Mouse (Mus musculus) forebrain, embryonic 16.5 days (tissue): ENCODE measurements around the gene Matn3. TPM values are rescaled to one million over a fixed set of nuclear protein-coding genes. Genes with fewer than 3 reads are reported as not detected.

ENCODE experiments used
- ATAC-seq: fragments of 200-750 bp; cut with Nextera tagmentation; 2 replicates; pipeline ENCODE4 v1.8.0; 2017; ENCODE audit warnings: mild to moderate bottlenecking, moderate library complexity
- H3K27ac ChIP-seq: fragments of 300-500 bp; sonication (generic); 2 replicates; pipeline ENCODE4 v1.5.1; 2014; ENCODE audit warnings: low read length, control low read depth
- H3K27me3 ChIP-seq: fragments of 300-500 bp; sonication (generic); replicated peaks from 2 replicates; pipeline ENCODE4 v1.6.1; 2014; ENCODE audit warnings: low read length; ENCODE audit not compliant: control insufficient read depth, insufficient read depth
- H3K36me3 ChIP-seq: fragments of 300-500 bp; sonication (generic); 2 replicates; pipeline ENCODE4 v1.6.1; 2014; ENCODE audit not compliant: control insufficient read depth, insufficient read depth
- H3K4me1 ChIP-seq: fragments of 300-500 bp; sonication (generic); replicated peaks from 2 replicates; pipeline ENCODE4 v1.6.1; 2014; ENCODE audit warnings: low read length; ENCODE audit not compliant: control insufficient read depth, insufficient read depth
- H3K4me2 ChIP-seq: fragments of 300-500 bp; sonication (generic); 2 replicates; pipeline ENCODE4 v1.6.1; 2014; ENCODE audit warnings: mild to moderate bottlenecking, low read length, control low read depth
- H3K4me3 ChIP-seq: fragments of 300-500 bp; sonication (generic); replicated peaks from 2 replicates; pipeline ENCODE4 v1.5.1; 2014; ENCODE audit warnings: mild to moderate bottlenecking, low read length, control low read depth
- H3K9ac ChIP-seq: fragments of 300-500 bp; sonication (generic); replicated peaks from 2 replicates; pipeline ENCODE4 v1.6.1; 2014; ENCODE audit warnings: low read depth, low read length, control low read depth
- H3K9me3 ChIP-seq: fragments of 300-500 bp; sonication (generic); 2 replicates; pipeline ENCODE4 v1.6.1; 2016; ENCODE audit warnings: low read length; ENCODE audit not compliant: control insufficient read depth
- WGBS: fragments of 180-500 bp; shearing (Covaris S2); extraction: QIAGEN DNeasy Blood & Tissue Kit; methylation state at CpG from one replicate; pipeline ENCODE4 v1.1.7; 2014; 5-methylcytosine and 5-hydroxymethylcytosine counted together
- polyA plus RNA-seq: library from polyadenylated mRNA; unstranded; fragments of >200 nt; fragmentation: Nextera tagmentation; extraction: Ambion mirVana; gene quantifications from 2 replicates; pipeline ENCODE4 v1.2.1, GENCODE M21; 2015

The Matn3 gene
- polyA plus RNA-seq, 1 experiment from 2014 or later = 0.15 TPM

DNA sequence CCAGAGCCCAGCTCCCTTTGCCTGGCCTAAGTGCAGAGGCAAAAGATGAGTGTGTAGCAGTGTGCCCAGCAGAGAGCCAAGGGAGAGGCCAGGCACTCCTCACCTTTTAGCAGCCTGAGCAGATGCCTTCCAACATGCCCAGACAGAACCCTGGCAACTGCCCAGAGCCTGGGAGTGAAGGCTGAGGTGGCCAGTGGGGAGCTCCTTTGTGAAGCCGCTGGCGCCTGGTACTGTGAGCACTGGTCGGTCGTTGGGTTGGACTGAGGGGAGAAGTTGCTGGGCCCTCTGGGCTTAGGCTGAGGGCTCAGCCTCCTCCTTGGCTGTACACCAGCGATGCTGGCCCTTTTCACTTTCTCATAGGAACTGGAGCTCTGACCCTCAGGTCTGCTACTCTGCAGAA lies 31.4 kb upstream of the Matn3 start:
- 0 out of 2 replicates have a peak, but pooled peaks have one; percentile 22 for ATAC-seq
- WGBS = 32% methylated on average over 5 of the region's 5 CpGs

DNA sequence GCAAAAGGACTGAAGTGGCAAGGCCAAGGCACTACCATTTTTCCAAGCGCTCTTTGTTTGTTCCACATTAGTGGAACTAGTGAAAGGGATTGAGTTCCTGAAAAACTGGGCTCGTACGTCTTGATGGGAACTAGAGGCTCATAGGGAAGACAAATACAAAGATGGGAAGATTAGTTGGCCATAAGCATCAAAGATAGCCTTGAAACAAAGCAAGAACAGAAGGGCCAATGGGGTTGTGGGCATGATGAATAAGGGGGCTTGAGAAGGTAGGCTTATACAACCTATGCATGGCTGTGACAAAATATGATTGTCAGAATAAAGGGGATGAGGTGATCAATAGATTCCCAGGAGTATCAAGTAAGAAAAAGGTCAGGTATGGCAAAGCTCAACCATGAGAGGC lies 28.5 kb upstream of the Matn3 start:
- Histone ChIP-seq H3K9me3 (no peaks in the 10 kb centered on the region), H3K4me2 (no peak overlapping the region), H3K27ac (no peak overlapping the region), H3K9ac (no peak overlapping the region), H3K4me1 (peaks cover 27% of the 10 kb centered on the region), H3K27me3 (no peaks in the 10 kb centered on the region), H3K4me3 (no peak overlapping the region), H3K36me3 (no peaks in the 10 kb centered on the region)
- ATAC-seq = no peak
- WGBS = 87% methylated on average over 3 of the region's 3 CpGs

More for the DNA sequence above, 31.4 kb upstream of the Matn3 start:
- Histone ChIP-seq H3K27me3 (no peaks in the 10 kb centered on the region), H3K4me1 (peaks cover 19% of the 10 kb centered on the region), H3K4me3 (no peak overlapping the region), H3K9ac (no peak overlapping the region; the same call in 1 of the 2 replicates), H3K4me2 (no peak overlapping the region), H3K9me3 (no peaks in the 10 kb centered on the region), H3K27ac (no peak overlapping the region; the same call in 1 of the 2 replicates), H3K36me3 (no peaks in the 10 kb centered on the region)

DNA sequence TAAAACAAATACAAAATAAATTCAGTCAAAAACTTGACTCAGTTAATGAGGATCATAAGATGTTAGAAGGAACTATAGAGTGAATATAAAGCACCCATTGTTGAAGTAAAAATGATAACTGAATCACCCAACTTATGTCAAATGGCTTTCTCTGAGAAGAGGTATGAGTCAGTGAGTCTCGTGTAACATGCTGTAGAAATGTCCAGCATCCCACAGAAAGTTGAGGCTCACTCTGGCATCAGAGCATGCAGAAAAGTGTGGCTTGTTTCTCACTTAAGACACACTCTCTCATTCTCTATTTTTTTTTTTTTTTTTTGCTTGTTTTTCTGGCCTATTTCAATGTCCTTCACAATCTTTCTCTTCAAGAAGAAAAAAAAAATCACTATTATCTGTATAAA lies 26.7 kb upstream of the Matn3 start:
- Histone ChIP-seq H3K27me3 (no peaks in the 10 kb centered on the region), H3K4me1 (peaks cover 34% of the 10 kb centered on the region), H3K4me3 (peak overlapping the region; percentile 81), H3K4me2 (peak overlapping the region; percentile 74), H3K9me3 (no peaks in the 10 kb centered on the region), H3K36me3 (no peaks in the 10 kb centered on the region), H3K9ac (peak overlapping the region; percentile 75), H3K27ac (peak overlapping the region; percentile 99)
- ATAC-seq = no peak
- 24% methylated on average over 1 of the region's 1 CpGs for WGBS

DNA sequence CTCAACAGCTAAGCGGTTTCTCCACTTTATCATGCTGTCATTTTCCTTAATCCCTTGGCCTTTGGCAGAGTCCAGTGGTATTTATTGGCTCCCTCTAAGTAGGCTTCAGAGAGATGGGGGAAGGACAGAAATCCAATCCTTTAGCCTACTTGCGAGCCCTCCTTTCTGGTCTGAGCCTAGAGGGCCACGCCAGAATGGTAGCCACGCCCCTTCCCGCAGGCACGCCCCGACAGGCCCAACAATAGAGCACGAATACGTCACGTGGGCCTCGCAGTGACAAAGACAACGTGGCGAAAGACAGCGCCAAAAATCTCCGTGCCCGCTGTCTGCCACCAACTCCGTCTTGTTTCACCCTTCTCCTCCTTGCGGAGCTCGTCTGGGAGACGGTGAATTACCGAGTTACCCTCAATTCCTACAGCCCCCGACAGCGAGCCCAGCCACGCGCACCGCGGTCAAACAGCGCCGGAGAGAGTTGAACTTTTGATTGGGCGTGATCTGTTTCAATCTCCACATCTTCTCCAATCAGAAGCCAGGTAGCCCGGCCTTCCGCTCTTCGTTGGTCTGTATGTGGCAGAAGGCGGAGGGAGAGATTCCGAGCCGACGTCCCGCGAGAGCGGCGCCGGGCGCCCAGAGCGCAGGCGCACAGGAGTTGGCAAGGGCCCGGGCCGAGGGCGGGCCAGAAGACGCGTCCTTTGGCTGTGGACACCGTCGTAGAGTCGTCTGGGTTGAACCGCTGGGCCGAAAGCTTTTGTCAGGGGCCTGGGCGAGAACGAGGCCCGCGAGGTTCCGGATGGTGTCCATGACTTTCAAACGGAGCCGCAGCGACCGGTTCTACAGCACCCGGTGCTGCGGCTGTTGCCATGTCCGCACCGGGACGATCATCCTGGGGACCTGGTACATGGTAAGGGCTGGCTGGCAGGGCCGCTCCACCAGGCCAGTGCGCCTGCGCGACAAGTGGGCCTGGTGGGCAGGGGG lies 26.0 kb upstream of the Matn3 start, which contains the start of gene Laptm4a:
Gene Laptm4a (plus strand): TSS at position 271 of the 975 bp plus-strand sequence.
- ATAC-seq = peak; percentile 98
- under 1% methylated on average over 73 of the region's 73 CpGs for whole genome bisulfite sequencing
- H3K4me3 ChIP-seq = peak within 1 kb of the TSS; percentile 81
- no peaks in the 10 kb centered on the region for H3K27me3 ChIP-seq
- no peaks in the 10 kb centered on the region for H3K36me3 ChIP-seq
- H3K9ac ChIP-seq = peak within 1 kb of the TSS; percentile 84
- H3K4me2 ChIP-seq = peak within 1 kb of the TSS; percentile 81
- peak within 1 kb of the TSS; percentile 99 for H3K27ac ChIP-seq
- peaks cover 28% of the 10 kb centered on the region for H3K4me1 ChIP-seq
- H3K9me3 ChIP-seq = no peaks in the 10 kb centered on the region

DNA sequence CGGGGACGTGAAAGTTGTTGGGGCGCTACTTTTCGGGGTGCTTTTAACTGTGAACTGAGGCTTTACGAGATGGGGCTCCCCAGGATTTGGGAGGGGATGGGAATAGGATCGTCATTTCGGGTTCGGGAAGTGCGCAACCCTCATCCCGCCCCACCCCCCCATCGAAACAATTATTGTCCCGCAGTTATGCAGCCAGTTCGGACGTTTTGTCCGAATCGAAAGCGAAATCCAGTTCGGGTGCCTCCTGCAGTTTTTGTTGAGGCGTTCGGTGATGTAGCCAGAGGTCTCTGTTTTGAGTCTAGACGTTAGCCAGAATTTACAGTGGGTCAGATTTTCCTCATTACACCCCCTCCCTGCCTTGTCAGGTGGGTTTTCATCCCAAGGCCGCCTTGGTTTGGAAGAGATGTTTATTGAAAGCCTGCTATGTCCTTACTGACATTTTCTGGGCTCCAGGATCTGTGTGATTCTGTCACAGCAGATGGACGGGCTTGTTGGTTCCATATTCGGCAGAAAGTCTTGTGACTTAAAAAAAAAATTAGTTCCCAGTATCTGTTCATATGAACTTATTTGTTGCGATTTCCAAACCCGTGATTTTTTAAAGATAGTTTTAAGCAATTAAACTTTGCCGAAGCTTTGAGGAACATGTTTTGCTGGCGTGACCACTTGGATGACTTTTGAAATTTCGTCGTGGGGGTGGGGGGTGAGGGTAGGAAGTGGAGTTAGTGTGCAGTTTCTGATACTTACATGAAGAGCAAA lies 25.2 kb upstream of the Matn3 start:
- H3K9ac ChIP-seq = peak overlapping the region; percentile 84
- peaks cover 28% of the 10 kb centered on the region for H3K4me1 ChIP-seq
- no peaks in the 10 kb centered on the region for H3K9me3 ChIP-seq
- peak overlapping the region; percentile 81 for H3K4me3 ChIP-seq
- H3K36me3 ChIP-seq = no peaks in the 10 kb centered on the region
- peak overlapping the region; percentile 81 for H3K4me2 ChIP-seq
- no peak for ATAC-seq
- H3K27ac ChIP-seq = peak overlapping the region; percentile 99
- H3K27me3 ChIP-seq = no peaks in the 10 kb centered on the region
- 4% methylated on average over 30 of the region's 30 CpGs for WGBS

DNA sequence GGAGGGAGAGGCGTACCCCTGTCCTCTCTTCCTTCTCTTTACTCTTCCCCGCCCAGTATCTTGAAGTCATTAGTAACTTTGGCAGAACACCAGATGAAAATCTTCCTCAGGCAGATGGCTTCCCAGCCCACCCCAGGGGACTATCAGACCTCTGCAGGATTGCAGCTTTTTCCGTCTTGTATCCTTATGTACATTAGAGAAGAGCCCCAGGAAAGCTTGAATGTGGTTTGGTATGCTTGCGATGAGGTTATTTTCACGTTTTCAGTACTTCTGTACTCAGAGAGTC lies 24.7 kb upstream of the Matn3 start:
- peak overlapping the region; percentile 81 for H3K4me3 ChIP-seq
- peak overlapping the region; percentile 58 for H3K27ac ChIP-seq
- no peaks in the 10 kb centered on the region for H3K9me3 ChIP-seq
- peaks cover 28% of the 10 kb centered on the region for H3K4me1 ChIP-seq
- no peaks in the 10 kb centered on the region for H3K36me3 ChIP-seq
- H3K9ac ChIP-seq = peak overlapping the region; percentile 84
- H3K4me2 ChIP-seq = peak overlapping the region; percentile 81
- WGBS = 22% methylated on average over 5 of the region's 5 CpGs
- no peaks in the 10 kb centered on the region for H3K27me3 ChIP-seq
- no peak for ATAC-seq

DNA sequence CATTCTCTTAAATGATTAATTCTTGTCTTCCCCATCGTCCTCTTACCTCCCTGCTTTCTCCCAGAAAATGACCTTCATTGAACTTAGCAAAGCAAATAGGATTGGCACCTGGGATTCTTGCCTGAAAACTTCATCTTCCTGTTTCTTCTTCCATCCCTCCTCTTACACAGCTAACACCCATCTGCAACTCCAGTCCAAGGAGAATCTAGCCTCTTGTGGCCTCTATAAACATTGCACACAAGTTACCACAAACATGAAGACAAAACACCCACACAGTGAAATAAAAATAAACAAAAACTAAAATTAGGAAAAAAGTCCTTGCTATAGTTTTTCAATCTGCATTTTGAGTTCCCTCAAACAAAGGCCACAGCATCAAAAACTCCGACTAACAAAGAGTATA lies 24.1 kb upstream of the Matn3 start:
- Histone ChIP-seq H3K9me3 (no peaks in the 10 kb centered on the region), H3K27me3 (no peaks in the 10 kb centered on the region), H3K9ac (no peak overlapping the region; the same call in 1 of the 2 replicates), H3K4me1 (peaks cover 28% of the 10 kb centered on the region), H3K4me3 (peak overlapping the region; percentile 81), H3K4me2 (peak overlapping the region; percentile 81), H3K27ac (no peak overlapping the region; the same call in none of the 2 replicates), H3K36me3 (no peaks in the 10 kb centered on the region)
- no peak for ATAC-seq
- 31% methylated on average over 2 of the region's 2 CpGs for WGBS

DNA sequence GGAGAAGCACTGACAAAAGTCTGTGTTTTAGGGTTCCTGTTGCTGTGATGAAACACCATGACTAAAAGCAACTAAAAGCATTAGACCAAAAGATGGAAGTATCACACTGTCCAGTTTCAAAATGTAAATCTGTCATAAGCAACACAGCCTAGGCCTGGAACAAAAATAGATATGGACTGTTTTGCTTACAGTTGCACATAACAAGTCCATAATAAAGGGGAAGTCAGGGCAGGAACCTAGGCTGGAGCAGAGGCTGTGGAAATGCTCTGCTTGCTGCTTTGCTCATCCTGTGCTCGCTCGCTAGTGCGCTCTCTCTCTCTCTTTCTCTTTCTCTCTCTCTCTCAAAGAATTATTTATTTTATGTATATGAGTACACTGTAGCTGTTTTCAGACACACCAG lies 20.1 kb upstream of the Matn3 start:
- Histone ChIP-seq H3K4me2 (no peak overlapping the region), H3K36me3 (peaks cover under 1% of the 10 kb centered on the region; the same call in 1 of the 2 replicates), H3K27me3 (no peaks in the 10 kb centered on the region), H3K27ac (no peak overlapping the region), H3K9me3 (no peaks in the 10 kb centered on the region), H3K4me1 (peaks cover 32% of the 10 kb centered on the region), H3K9ac (no peak overlapping the region), H3K4me3 (no peak overlapping the region)
- ATAC-seq = no peak
- 92% methylated on average over 3 of the region's 3 CpGs for WGBS

DNA sequence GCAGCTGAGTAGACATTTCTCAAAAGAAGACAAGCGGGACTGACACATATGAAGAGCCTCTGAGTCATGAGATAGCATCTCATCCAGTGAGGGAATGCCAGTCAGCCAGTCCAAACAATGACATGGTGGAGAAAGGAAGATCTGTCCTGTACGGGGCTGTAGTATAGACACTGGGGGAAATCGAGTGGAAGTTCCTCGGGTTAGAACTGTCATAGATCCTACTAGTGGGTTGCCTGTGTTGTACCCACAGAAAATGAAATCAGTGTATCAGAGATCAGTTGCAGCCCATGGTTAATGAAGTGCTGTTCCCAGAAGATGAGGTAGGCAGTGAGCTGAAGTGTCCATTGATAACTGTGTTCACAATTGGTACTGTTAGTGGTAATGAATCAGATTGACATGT lies 19.0 kb upstream of the Matn3 start:
- no peak overlapping the region for H3K9ac ChIP-seq
- peaks cover 22% of the 10 kb centered on the region for H3K4me1 ChIP-seq
- 77% methylated on average over 4 of the region's 4 CpGs for WGBS
- no peak for ATAC-seq
- no peak overlapping the region for H3K4me3 ChIP-seq
- H3K4me2 ChIP-seq = no peak overlapping the region
- H3K27ac ChIP-seq = no peak overlapping the region
- no peaks in the 10 kb centered on the region for H3K9me3 ChIP-seq
- no peaks in the 10 kb centered on the region for H3K27me3 ChIP-seq
- H3K36me3 ChIP-seq = peaks cover 2% of the 10 kb centered on the region; the same call in 1 of the 2 replicates
